Mouse (Mus musculus): ENCODE results near the gene Rnf217.
A peak's percentile ranks its signal among the peaks of the same experiment; 100 is the strongest.

The Rnf217 gene

DNA sequence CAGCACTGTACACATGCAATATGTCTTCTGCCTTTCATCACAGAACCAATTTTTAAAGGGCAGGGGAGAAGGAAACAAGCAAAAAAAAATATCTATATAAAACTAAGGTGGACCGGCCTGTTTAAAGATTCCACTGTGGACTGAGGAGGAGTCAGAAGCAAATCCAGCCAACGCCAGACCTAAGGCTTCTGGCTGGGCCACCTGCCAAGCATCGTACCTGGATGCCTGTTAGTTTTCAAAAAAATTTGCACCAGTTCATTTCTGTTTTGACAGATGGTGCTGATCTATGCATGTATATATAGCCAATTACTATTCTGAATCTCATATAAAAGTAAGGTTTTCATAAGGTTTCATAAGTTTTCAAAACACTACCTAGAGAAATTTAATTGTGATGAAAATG is 113.2 kb downstream of the Rnf217 start:
- DNase-seq (ENCODE audit: low spot score in 2 of 2) = no peak

- no peak for DNase-seq (ENCODE audit: low spot score in 2 of 2)
Measured at GRCm38 (mm10) chr10:31494296-31494695, 114.7 kb downstream of the Rnf217 start.

- no peak for DNase-seq (ENCODE audit: low spot score in 2 of 2)
Measured at GRCm38 (mm10) chr10:31467043-31467898, 141.7 kb downstream of the Rnf217 start.

- no peak for DNase-seq (ENCODE audit: low spot score in 2 of 2)
Measured at GRCm38 (mm10) chr10:31465840-31466541, 143.0 kb downstream of the Rnf217 start.

- DNase-seq (ENCODE audit: low spot score in 2 of 2) = no peak
Measured at GRCm38 (mm10) chr10:31465424-31465823, 143.6 kb downstream of the Rnf217 start.

GRCm38 (mm10) chr10:31463044-31463443 is 145.9 kb downstream of the Rnf217 start:
- no peak for DNase-seq (ENCODE audit: low spot score in 2 of 2)

DNA sequence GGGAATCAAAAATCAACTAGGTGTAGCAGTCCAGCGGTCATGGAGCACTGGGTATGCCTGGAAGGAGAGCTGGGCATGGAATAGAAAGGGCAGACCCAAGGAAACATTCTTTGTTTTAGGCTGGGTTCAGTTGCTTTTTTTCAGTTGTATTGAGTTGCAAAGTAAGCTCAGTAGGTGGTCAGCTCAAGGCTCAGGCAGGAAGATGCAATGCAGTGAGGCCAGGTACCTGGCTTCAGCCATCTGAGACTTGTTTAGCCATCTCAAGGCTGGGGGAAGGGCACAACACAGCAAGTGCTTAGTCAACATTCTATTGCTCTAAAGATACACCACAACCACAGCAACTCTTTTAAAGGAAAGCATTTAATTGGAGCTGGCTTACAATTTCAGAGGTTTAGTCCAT is 152.2 kb downstream of the Rnf217 start:
- DNase-seq (ENCODE audit: low spot score in 2 of 2) = no peak

DNA sequence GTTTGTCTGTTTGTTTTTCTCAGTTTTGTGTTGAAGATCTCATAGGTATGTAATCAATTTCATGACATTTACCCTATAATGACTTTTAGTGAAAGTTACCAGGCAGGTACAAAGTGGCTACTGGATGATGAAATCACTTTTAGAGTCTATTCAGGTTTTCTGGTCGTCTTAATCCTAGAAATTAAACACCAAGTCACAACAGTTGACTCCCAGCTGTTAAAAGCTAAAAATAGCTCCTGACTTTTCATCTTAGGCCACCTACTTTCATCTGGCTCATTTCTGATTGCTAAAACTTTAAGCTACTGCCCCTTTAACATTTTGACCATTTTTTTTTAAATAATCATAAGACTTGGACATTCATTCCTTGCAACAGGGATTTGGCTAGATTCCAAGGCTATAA is 161.9 kb downstream of the Rnf217 start:
- DNase-seq (ENCODE audit: low spot score in 2 of 2) = no peak

DNA sequence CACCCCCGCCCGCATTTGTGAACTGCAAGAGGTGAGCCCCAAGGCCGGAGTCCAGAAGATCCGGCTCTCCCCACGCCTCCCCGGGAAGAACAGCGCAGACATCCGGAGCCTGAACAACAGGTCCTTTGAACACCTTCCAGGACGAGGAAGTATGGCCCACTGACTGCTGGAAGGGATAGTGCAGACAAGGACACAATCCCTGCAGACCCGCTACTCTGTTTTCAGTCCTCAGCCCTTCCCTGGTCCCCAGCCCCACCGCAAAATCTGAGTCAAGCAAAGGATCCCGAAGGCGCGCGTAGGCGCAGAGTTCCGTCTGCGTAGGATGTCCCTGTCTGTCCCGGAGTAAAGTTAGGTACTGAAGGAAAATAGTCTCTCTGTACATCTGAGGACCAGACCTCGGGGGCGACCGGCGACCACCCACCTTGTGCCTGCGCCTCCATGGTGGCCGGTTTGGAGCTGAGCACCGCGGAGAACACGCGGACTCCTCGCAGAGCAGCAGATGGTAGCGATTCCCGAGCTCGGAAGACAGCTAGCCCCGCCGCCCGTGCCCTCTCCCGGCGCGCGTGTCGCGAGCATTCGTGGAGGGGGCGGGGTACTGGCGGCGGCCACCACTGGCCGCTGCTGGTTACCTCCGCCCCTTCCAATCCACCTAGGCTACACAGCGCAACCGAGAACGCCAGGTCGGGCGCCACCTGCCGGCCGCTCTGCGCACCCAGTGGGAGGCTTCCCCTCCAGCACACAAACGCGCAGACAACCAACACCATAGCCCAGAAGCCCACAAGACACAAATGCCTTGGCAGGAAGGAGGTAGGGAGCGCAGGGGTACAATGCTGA is 163.5 kb downstream of the Rnf217 start, which contains the start of gene Tpd52l1:
Gene Tpd52l1 (minus strand): TSS at position 668 of the 834 bp plus-strand sequence.
- DNase-seq (ENCODE audit: low spot score in 2 of 2) = peak; percentile 14 to 24

GRCm38 (mm10) chr10:31444206-31444605 is 164.8 kb downstream of the Rnf217 start:
- DNase-seq (ENCODE audit: low spot score in 2 of 2) = no peak
